Mouse (Mus musculus): ENCODE measurements around the gene Stag3. TPM values are rescaled to one million over a fixed set of nuclear protein-coding genes. Genes with fewer than 3 reads are reported as not detected.

Stag3 gene
- polyA plus RNA-seq (2015; fragmentation: Nextera tagmentation; extraction: Ambion mirVana), result 1.8 and 2.4 TPM in 2 replicates

GRCm38 (mm10) chr5:138279585-138280424, at the start of gene Stag3, which contains the start of the genes Gm43720 and Gpc2:
Stag3 (plus strand) TSS chr5:138280240.
Gm43720 (minus strand) TSS chr5:138279958.
Gpc2 (minus strand) TSS chr5:138280005.

GRCm38 (mm10) chr5:138255353-138256093, 24.5 kb upstream of the Stag3 start, which contains the start of gene Lamtor4:
Lamtor4 (plus strand) TSS chr5:138255482.

DNA sequence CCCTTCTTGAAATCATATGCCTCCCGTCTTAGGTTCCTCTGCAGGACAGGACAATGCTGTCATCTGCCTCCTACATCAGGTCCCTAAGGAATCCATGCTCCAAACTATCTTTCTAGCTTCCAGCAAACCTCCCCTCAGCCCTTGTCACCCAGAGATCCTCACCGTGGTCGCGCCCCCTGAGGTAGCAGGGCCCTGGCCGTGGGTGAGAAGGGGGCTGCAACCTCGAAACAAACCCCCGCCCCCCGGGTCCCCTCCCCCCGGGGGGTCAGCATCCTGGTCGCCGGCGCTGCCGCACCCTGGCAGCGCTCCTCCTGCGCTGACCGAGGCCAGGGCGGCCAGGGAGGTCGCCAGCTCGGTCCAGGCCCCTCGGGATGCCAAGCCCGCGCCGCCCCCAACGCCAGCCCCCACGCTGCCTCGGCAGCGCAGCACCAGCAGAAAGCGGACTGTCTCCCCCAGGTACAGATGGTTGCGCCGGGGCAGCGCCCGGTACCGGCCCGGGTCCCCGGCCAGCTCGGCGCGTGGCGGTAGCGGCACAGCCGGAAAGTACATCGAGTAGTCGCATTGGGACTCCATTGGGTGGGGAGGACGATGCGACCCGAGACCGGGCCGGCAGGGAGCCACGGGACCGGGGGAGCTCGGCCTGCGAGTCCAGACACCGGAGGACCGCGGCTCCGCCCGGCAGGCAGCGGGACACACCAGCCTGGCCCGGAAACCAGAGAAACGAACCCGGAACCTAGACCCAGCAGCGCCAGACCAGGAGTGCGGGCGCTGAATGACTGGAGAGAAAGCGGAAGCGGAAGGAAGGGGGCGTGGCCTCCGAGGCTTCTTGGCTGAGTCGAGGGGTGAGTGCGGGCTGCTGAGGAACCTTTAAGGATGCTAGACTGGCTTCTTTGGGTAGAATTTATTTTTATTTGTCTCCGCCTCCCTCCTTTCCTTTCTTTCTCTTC, 16.5 kb upstream of the Stag3 start, which contains the start of gene BC037034:
Gene BC037034, minus strand, starts transcription at position 774 of the 947 bp plus-strand sequence.

DNA sequence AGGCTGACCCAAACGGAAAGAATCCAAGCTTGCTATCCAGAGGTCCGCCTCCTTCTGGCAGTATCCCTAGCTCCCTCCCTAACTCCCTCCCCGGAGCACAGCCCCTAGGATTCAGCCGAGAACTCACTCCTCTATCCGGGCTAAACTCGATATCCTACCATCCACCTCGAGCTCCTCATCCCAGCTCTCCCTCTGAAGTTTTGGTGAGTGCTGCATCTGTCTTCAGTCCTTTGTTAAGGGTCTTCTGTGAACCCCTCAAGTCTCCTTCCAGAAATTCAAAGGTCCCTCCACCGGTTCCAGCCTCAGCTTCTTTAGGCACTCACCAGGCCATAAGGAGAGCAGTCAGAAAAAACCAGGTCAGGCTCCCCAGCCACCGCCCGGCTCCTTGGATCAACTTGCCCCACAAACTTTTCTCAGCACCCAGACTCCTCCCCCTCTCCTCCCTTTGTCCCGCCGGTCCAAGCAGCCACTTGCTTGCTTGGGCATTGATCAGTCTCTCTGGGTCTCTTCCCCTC, 7.6 kb upstream of the Stag3 start, which contains the start of gene Gal3st4:
Gene Gal3st4, minus strand, starts transcription at position 432 of the 515 bp plus-strand sequence.

GRCm38 (mm10) chr5:138341661-138342060, 61.6 kb downstream of the Stag3 start, which contains the start of gene Pvrig:
Pvrig (plus strand) TSS chr5:138341961.

Other genes starting within 250 kb of the Stag3 start
- gene Smok3c, start 227.0 kb upstream of the Stag3 start, polyA plus RNA-seq (2015; fragmentation: Nextera tagmentation; extraction: Ambion mirVana), result not detected in 2 replicates
- gene Zkscan1, start 195.2 kb upstream of the Stag3 start, polyA plus RNA-seq (2015; fragmentation: Nextera tagmentation; extraction: Ambion mirVana), result 4.9 and 5.4 TPM in 2 replicates
- gene Zscan21, start 163.3 kb upstream of the Stag3 start, polyA plus RNA-seq (2015; fragmentation: Nextera tagmentation; extraction: Ambion mirVana), result 14.2 and 17.9 TPM in 2 replicates
- gene Zfp113, start 124.5 kb upstream of the Stag3 start, polyA plus RNA-seq (2015; fragmentation: Nextera tagmentation; extraction: Ambion mirVana), result 6.2 and 7.3 TPM in 2 replicates
- 124 and 131 TPM in 2 replicates for gene Cops6, start 119.2 kb upstream of the Stag3 start, polyA plus RNA-seq (2015; fragmentation: Nextera tagmentation; extraction: Ambion mirVana)
- 9.1 and 9.7 TPM in 2 replicates for gene Ap4m1, start 108.2 kb upstream of the Stag3 start, polyA plus RNA-seq (2015; fragmentation: Nextera tagmentation; extraction: Ambion mirVana)
- 197 and 222 TPM in 2 replicates for gene Mcm7, start 107.8 kb upstream of the Stag3 start, polyA plus RNA-seq (2015; fragmentation: Nextera tagmentation; extraction: Ambion mirVana)
- gene Taf6, start 92.8 kb upstream of the Stag3 start, polyA plus RNA-seq (2015; fragmentation: Nextera tagmentation; extraction: Ambion mirVana), result 35.1 and 35.4 TPM in 2 replicates
- gene Cnpy4, start 92.8 kb upstream of the Stag3 start, polyA plus RNA-seq (2015; fragmentation: Nextera tagmentation; extraction: Ambion mirVana), result 20.0 and 20.2 TPM in 2 replicates
- 6.0 and 7.3 TPM in 2 replicates for gene Mblac1, start 85.9 kb upstream of the Stag3 start, polyA plus RNA-seq (2015; fragmentation: Nextera tagmentation; extraction: Ambion mirVana)
- 1.1 and 1.6 TPM in 2 replicates for gene Nxpe5, start 54.3 kb upstream of the Stag3 start, polyA plus RNA-seq (2015; fragmentation: Nextera tagmentation; extraction: Ambion mirVana)
- gene Lamtor4, start 24.8 kb upstream of the Stag3 start, polyA plus RNA-seq (2015; fragmentation: Nextera tagmentation; extraction: Ambion mirVana), result 59.8 and 75.8 TPM in 2 replicates
- gene BC037034, start 16.2 kb upstream of the Stag3 start, polyA plus RNA-seq (2015; fragmentation: Nextera tagmentation; extraction: Ambion mirVana), result 8.0 and 8.6 TPM in 2 replicates
- 0.49 and 0.56 TPM in 2 replicates for gene Gal3st4, start 7.4 kb upstream of the Stag3 start, polyA plus RNA-seq (2015; fragmentation: Nextera tagmentation; extraction: Ambion mirVana)
- not detected in 2 replicates for gene Gm43720, start 282 bp upstream of the Stag3 start, polyA plus RNA-seq (2015; fragmentation: Nextera tagmentation; extraction: Ambion mirVana)
- gene Gpc2, start 235 bp upstream of the Stag3 start, polyA plus RNA-seq (2015; fragmentation: Nextera tagmentation; extraction: Ambion mirVana), result 1.5 TPM in 2 replicates
- gene Pvrig, start 61.7 kb downstream of the Stag3 start, polyA plus RNA-seq (2015; fragmentation: Nextera tagmentation; extraction: Ambion mirVana), result 0.52 and 1.0 TPM in 2 replicates
- 10.5 and 12.1 TPM in 2 replicates for gene Zfp157, start 161.2 kb downstream of the Stag3 start, polyA plus RNA-seq (2015; fragmentation: Nextera tagmentation; extraction: Ambion mirVana)

Data from spleen, postnatal 0 days (tissue).